Mouse (Mus musculus) spleen, adult 2 months (tissue): ENCODE data around the gene Dbn1. TPM values are rescaled to one million over a fixed set of nuclear protein-coding genes. Genes with fewer than 3 reads are reported as not detected.

Experiments used
- DNase-seq, 2 experiments: peaks; one replicate each; pipeline versions ENCODE4 v3.0.0 to v3.0.0-alpha.2; 2012 to 2021; ENCODE audit warnings: low spot score in 2 of 2, low read depth in 1 of 2
- H3K27ac ChIP-seq: fragments of 200-500 bp; 2 replicates; pipeline ENCODE4 v1.5.1; 2012; ENCODE audit warnings: low read length, inconsistent platforms; ENCODE audit not compliant: insufficient read depth
- H3K27me3 ChIP-seq: fragments of 200-500 bp; 2 replicates; pipeline ENCODE4 v1.6.1; 2012; ENCODE audit warnings: mild to moderate bottlenecking, moderate library complexity, low read length, inconsistent platforms; ENCODE audit not compliant: control insufficient read depth, insufficient read depth
- H3K36me3 ChIP-seq: fragments of 200-500 bp; 2 replicates; pipeline ENCODE4 v1.6.1; 2012; ENCODE audit warnings: mild to moderate bottlenecking, low read length, inconsistent platforms; ENCODE audit not compliant: control insufficient read depth, insufficient read depth
- H3K4me1 ChIP-seq: fragments of 200-500 bp; 2 replicates; pipeline ENCODE4 v1.6.1; 2011; ENCODE audit warnings: inconsistent platforms; ENCODE audit not compliant: control insufficient read depth, insufficient read depth, insufficient read length
- H3K4me3 ChIP-seq: fragments of 200-500 bp; 2 replicates; pipeline ENCODE4 v1.5.1; 2011; ENCODE audit warnings: mild to moderate bottlenecking, inconsistent platforms; ENCODE audit not compliant: insufficient read depth, insufficient read length; ENCODE audit errors: extremely low read depth
- CTCF ChIP-seq: fragments of 200-500 bp; IDR thresholded peaks from 2 replicates; pipeline ENCODE4 v1.5.1; 2011; ENCODE audit warnings: mild to moderate bottlenecking, inconsistent platforms; ENCODE audit not compliant: insufficient read depth, insufficient read length, insufficient replicate concordance; ENCODE audit errors: extremely low read depth
- POLR2A ChIP-seq: fragments of 200-500 bp; IDR thresholded peaks from 2 replicates; pipeline ENCODE4 v1.6.1; 2011; ENCODE audit warnings: low read depth, low read length, inconsistent platforms
- WGBS: fragments of 180-500 bp; shearing (Covaris S2); methylation state at CpG from one replicate; pipeline ENCODE4 v1.1.7; 2018; 5-methylcytosine and 5-hydroxymethylcytosine counted together
- polyA plus RNA-seq: library from polyadenylated mRNA; depleted of rRNA; stranded (reverse); fragments of >200 nt; gene quantifications from 2 replicates; pipeline ENCODE4 v1.2.3, GENCODE M21; 2012; rRNA removed

Dbn1 gene
- polyA plus RNA-seq, 1 experiment, result 12.8 TPM

DNA sequence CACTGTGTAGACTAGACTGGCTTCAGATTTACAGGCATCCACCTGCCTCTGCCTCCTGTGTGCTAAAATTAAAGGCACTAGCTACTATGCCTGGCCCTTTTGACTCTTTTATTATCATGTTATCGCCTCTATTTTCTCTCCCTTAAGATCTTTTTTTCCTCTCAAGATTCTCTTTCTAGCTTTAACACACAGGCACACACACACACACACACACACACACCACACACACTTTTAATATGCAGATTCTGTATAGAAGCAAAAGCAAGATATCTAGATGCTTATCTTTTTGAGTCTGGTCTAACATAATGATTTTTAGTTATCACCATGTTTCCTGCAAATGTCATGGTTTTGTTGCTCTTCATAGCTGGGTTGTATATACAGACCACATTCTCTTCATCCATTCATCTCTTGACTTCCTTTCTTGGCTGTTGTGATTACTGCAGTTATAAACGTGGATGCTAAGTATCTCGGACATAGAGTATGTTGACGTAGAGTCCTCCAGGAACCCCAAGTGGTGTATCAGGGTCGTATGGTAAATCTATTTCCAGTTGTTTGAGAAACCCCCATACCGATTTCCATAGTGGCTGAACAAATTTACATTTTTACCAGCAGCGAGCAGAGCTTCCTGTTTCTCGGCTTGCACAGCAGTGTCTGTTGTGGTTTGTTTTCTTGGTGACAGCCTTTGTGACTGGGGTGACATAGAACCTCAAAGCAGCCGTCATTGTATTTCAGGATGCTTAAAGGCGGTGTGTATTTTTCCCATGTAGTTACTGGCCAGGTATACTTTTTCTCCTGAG is 55.8 kb downstream of the Dbn1 start:
- Histone ChIP-seq H3K4me1 (peaks cover 36% of the 10 kb centered on the region), H3K27ac (peak overlapping the region; percentile 99), H3K36me3 (no peaks in the 10 kb centered on the region), H3K27me3 (no peaks in the 10 kb centered on the region), H3K4me3 (peak overlapping the region; percentile 29; the same call in 1 of the 2 replicates)
- WGBS, result 10% methylated on average over 10 of the region's 10 CpGs
- peak; percentile 68 to 83 for DNase-seq
- TF ChIP-seq CTCF (no peak), POLR2A (no peak)

DNA sequence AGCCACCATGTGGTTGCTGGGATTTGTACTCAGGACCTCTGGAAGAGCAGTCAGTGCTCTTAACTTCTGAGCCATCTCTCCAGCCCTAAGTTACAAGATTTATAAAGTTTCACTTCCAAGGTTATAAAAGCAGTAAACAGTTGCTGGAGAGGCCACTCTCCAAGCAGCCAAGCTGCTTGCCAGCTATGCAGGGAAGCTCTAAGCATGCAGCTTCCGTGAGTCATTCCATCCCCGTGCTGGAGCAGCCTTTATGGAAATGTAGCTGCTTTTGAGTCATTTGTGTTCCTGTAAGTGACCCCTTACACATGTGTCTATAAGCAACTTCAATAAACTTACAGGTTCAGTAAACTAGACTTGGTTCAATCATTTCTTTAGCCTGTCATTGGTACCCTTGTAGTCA is 57.3 kb downstream of the Dbn1 start:
- H3K36me3 ChIP-seq, result no peaks in the 10 kb centered on the region
- H3K4me1 ChIP-seq, result peaks cover 37% of the 10 kb centered on the region
- DNase-seq, result no peak
- WGBS, result 91% methylated on average over 2 of the region's 2 CpGs
- no peak overlapping the region for H3K4me3 ChIP-seq
- H3K27ac ChIP-seq, result peak overlapping the region; percentile 52; the same call in 1 of the 2 replicates
- no peaks in the 10 kb centered on the region for H3K27me3 ChIP-seq
- TF ChIP-seq CTCF (no peak), POLR2A (no peak)

DNA sequence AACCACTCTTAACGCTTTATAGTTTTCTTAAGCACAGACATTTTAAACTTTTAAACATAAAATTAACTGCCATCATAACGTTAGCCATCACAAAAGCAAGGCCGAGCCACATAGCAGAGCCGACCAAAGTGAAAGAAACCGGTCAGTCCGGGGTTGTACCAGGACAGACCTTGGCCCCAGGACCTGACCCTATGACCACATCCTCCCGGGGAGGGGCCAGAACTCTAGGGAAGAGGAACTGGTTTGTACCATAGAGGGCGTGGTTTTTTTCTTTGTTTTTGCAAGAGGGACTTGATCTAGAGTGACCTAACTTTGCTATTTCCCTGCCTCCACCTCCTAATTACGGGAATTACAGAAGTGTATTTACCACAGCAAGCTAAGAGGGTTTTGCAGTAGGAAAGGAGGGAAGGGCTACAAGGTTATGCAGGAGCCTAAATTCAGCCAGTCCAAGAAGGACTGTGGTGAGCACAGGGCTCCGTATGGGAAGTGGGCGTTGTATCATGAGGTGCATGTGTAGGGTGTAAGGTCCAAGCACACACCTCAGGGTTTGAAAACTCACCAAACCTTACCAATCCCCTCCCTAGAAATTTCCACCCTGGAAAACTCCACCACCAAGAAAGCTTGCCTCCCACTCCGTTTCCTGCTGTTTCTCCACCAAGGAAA is 58.6 kb downstream of the Dbn1 start:
- Histone ChIP-seq H3K27ac (peak overlapping the region; percentile 89), H3K4me1 (peaks cover 37% of the 10 kb centered on the region), H3K4me3 (no peak overlapping the region), H3K27me3 (no peaks in the 10 kb centered on the region), H3K36me3 (no peaks in the 10 kb centered on the region)
- TF ChIP-seq CTCF (no peak), POLR2A (no peak)
- peak; percentile 52 to 78 for DNase-seq
- 40% methylated on average over 12 of the region's 12 CpGs for WGBS

DNA sequence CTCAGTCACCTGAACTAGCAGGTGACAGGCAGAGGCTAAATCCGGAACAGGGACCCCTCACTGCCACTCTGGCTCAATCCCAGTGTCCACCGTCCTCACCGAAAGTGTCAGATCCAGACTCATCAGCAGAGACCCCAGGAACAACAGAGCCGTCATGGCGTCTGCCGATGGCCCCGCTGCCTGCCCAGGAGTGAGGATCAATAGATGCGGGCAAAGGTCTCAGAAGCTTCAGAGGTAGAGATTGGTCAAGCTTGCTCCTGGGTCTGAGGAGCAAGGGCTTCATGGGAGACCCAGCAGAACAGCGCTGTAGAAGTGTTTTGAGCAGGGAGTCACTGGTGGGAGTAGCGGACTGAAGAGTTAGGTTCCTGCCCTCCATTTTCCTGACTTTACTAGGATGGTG is 61.3 kb downstream of the Dbn1 start, which contains the start of gene F12:
Gene F12 (minus strand): TSS at position 181 of the 400 bp plus-strand sequence.
- 96% methylated on average over 10 of the region's 10 CpGs for WGBS
- Histone ChIP-seq H3K4me1 (peaks cover 30% of the 10 kb centered on the region), H3K27me3 (no peaks in the 10 kb centered on the region), H3K36me3 (no peaks in the 10 kb centered on the region), H3K4me3 (no peak within 1 kb of the TSS), H3K27ac (no peak within 1 kb of the TSS)
- DNase-seq, result no peak
- TF ChIP-seq CTCF, result no peak
- no peak for TF ChIP-seq POLR2A

Other genes with a start within 250 kb of the Dbn1 start
- 195 and 230 TPM in 2 replicates for gene Prelid1, start 167.6 kb downstream of the Dbn1 start, polyA plus RNA-seq
- gene Rab24, start 166.2 kb downstream of the Dbn1 start, polyA plus RNA-seq, result 54.7 and 75.2 TPM in 2 replicates
- 14.3 and 18.5 TPM in 2 replicates for gene Mxd3, start 158.3 kb downstream of the Dbn1 start, polyA plus RNA-seq
- gene Lman2, start 125.3 kb downstream of the Dbn1 start, polyA plus RNA-seq, result 63.9 and 70.1 TPM in 2 replicates
- gene Rgs14, start 118.4 kb downstream of the Dbn1 start, polyA plus RNA-seq, result 54.7 and 68.4 TPM in 2 replicates
- gene Slc34a1, start 89.9 kb downstream of the Dbn1 start, polyA plus RNA-seq, result 0.87 and 2.2 TPM in 2 replicates
- gene Pfn3, start 72.9 kb downstream of the Dbn1 start, polyA plus RNA-seq, result not detected in 2 replicates
- 0.64 and 1.6 TPM in 2 replicates for gene F12, start 61.3 kb downstream of the Dbn1 start, polyA plus RNA-seq
- 189 and 229 TPM in 2 replicates for gene Grk6, start 43.0 kb downstream of the Dbn1 start, polyA plus RNA-seq
- 16.2 and 33.9 TPM in 2 replicates for gene Prr7, start 23.8 kb downstream of the Dbn1 start, polyA plus RNA-seq
- 38.3 and 46.2 TPM in 2 replicates for gene Pdlim7, start 25.6 kb upstream of the Dbn1 start, polyA plus RNA-seq
- gene Dok3, start 41.2 kb upstream of the Dbn1 start, polyA plus RNA-seq, result 248 and 364 TPM in 2 replicates
- gene Ddx41, start 48.5 kb upstream of the Dbn1 start, polyA plus RNA-seq, result 101 and 113 TPM in 2 replicates
- 119 and 122 TPM in 2 replicates for gene Fam193b, start 83.0 kb upstream of the Dbn1 start, polyA plus RNA-seq
- gene Tmed9, start 85.6 kb upstream of the Dbn1 start, polyA plus RNA-seq, result 42.4 and 45.7 TPM in 2 replicates
- gene B4galt7, start 111.8 kb upstream of the Dbn1 start, polyA plus RNA-seq, result 22.8 and 25.7 TPM in 2 replicates
- 7.6 and 8.5 TPM in 2 replicates for gene Caml, start 134.9 kb upstream of the Dbn1 start, polyA plus RNA-seq
- gene Ddx46, start 146.9 kb upstream of the Dbn1 start, polyA plus RNA-seq, result 10.4 and 12.3 TPM in 2 replicates
- 16.2 and 18.2 TPM in 2 replicates for gene B230219D22Rik, start 205.0 kb upstream of the Dbn1 start, polyA plus RNA-seq
- gene Txndc15, start 226.5 kb upstream of the Dbn1 start, polyA plus RNA-seq, result 18.6 and 21.2 TPM in 2 replicates
- 14.1 and 23.5 TPM in 2 replicates for gene Pcbd2, start 239.3 kb upstream of the Dbn1 start, polyA plus RNA-seq